ENCODE assay signal across 8 mouse cellular contexts in genomic region chr12:69476631-69477091, GRCm38 (mm10).
DNase-seq lines count a peak whose midpoint lies in the region; ATAC-seq and TF ChIP-seq lines count a peak whose summit lies in the region.

No protein-coding gene starts in this region.

- ATAC-seq in intestine, embryonic 14.5 days (replicated peaks; ENCODE audit: low FRiP score, low TSS enrichment, low read depth) = no peak
- ATAC-seq in intestine, postnatal 0 days = no peak
- ATAC-seq in liver, embryonic 11.5 days (replicated peaks; ENCODE audit: low FRiP score) = no peak

- DNase-seq in intestine, embryonic 14.5 days (ENCODE audit: low spot score) = no peak
- DNase-seq in ZHBTc4 (ENCODE audit: low read depth, low spot score) = peak; percentile 37
- DNase-seq in gastrocnemius, postnatal 14 days = peak; percentile 49
- DNase-seq in liver, embryonic 11.5 days (ENCODE audit: low spot score) = no peak
- peak; percentile 53 for DNase-seq in retina, postnatal 1 day
- DNase-seq in frontal cortex, postnatal 14 days (ENCODE audit: low spot score in 2 of 2) = no peak
- DNase-seq in layer of hippocampus, postnatal 10 days (ENCODE audit: low spot score in 2 of 2) = no peak

- peak overlapping the region; percentile 22; the same call in 1 of the 2 replicates for H3K4me2 ChIP-seq in intestine, embryonic 14.5 days (ENCODE audit: low read length)
- no peak overlapping the region for H3K4me2 ChIP-seq in intestine, postnatal 0 days (replicated peaks; ENCODE audit: low read depth)
- H3K4me2 ChIP-seq in liver, embryonic 11.5 days = peak overlapping the region; percentile 37

- no peak overlapping the region for H3K27ac ChIP-seq in intestine, embryonic 14.5 days (ENCODE audit: low read depth)
- H3K27ac ChIP-seq in intestine, postnatal 0 days (ENCODE audit: low read depth, low read length) = no peak overlapping the region
- H3K27ac ChIP-seq in liver, embryonic 11.5 days (ENCODE audit: low read depth, low read length) = no peak overlapping the region

- no peak overlapping the region for H3K9ac ChIP-seq in intestine, embryonic 14.5 days (ENCODE audit: low read length)
- H3K9ac ChIP-seq in intestine, postnatal 0 days (ENCODE audit: low read depth, low read length) = no peak overlapping the region
- no peak overlapping the region for H3K9ac ChIP-seq in liver, embryonic 11.5 days (ENCODE audit: low read depth, low read length)

- WGBS in intestine, embryonic 14.5 days = 19% methylated on average over 18 of the region's 18 CpGs
- WGBS in intestine, postnatal 0 days = 39% methylated on average over 18 of the region's 18 CpGs
- WGBS in liver, embryonic 11.5 days = 33% methylated on average over 18 of the region's 18 CpGs

- H3K9me3 ChIP-seq in intestine, embryonic 14.5 days (ENCODE audit: control insufficient read depth, low read length) = no peaks in the 10 kb centered on the region
- H3K9me3 ChIP-seq in intestine, postnatal 0 days (ENCODE audit: control insufficient read depth) = no peaks in the 10 kb centered on the region
- H3K9me3 ChIP-seq in liver, embryonic 11.5 days (ENCODE audit: control insufficient read depth, low read length) = no peaks in the 10 kb centered on the region

- H3K36me3 ChIP-seq in intestine, embryonic 14.5 days (ENCODE audit: control insufficient read depth, insufficient read depth, low read length) = no peaks in the 10 kb centered on the region
- H3K36me3 ChIP-seq in intestine, postnatal 0 days (ENCODE audit: control insufficient read depth, insufficient read depth) = no peaks in the 10 kb centered on the region
- H3K36me3 ChIP-seq in liver, embryonic 11.5 days (ENCODE audit: control insufficient read depth, insufficient read depth, low read length) = no peaks in the 10 kb centered on the region

- H3K4me1 ChIP-seq in intestine, embryonic 14.5 days (replicated peaks; ENCODE audit: control insufficient read depth, insufficient read depth, low read length) = peaks cover 11% of the 10 kb centered on the region
- H3K4me1 ChIP-seq in intestine, postnatal 0 days (replicated peaks; ENCODE audit: control insufficient read depth, insufficient read depth, low read length) = no peaks in the 10 kb centered on the region
- H3K4me1 ChIP-seq in liver, embryonic 11.5 days (replicated peaks; ENCODE audit: control insufficient read depth, insufficient read depth, low read length) = no peaks in the 10 kb centered on the region; the same call in 1 of the 2 replicates

- H3K27me3 ChIP-seq in intestine, embryonic 14.5 days (replicated peaks; ENCODE audit: control insufficient read depth, insufficient read depth, low read length) = no peaks in the 10 kb centered on the region
- no peaks in the 10 kb centered on the region for H3K27me3 ChIP-seq in intestine, postnatal 0 days (replicated peaks; ENCODE audit: control insufficient read depth, insufficient read depth, low read length)
- no peaks in the 10 kb centered on the region for H3K27me3 ChIP-seq in liver, embryonic 11.5 days (replicated peaks; ENCODE audit: control insufficient read depth, insufficient read depth, low read length)

- intact Hi-C loops in gastrocnemius, postnatal 14 days (cut with DNase I; ENCODE audit: low total_unique reads) = no loop called here

- no peak for TF ChIP-seq CTCF in intestine, postnatal 0 days (IDR thresholded peaks at IDR 0.05; ENCODE audit: low read depth)

- no peak overlapping the region for H3K4me3 ChIP-seq in intestine, embryonic 14.5 days (ENCODE audit: low read depth, low read length)
- no peak overlapping the region for H3K4me3 ChIP-seq in intestine, postnatal 0 days (ENCODE audit: low read depth, low read length)
- H3K4me3 ChIP-seq in liver, embryonic 11.5 days (ENCODE audit: low read depth, low read length) = no peak overlapping the region

Comparison
In these comparisons a context has a peak if more than half of its experiments do, and no peak if none do; other contexts are left out.
1. DNase-seq: peak in ZHBTc4 (single experiment), gastrocnemius, postnatal 14 days (single experiment) and retina, postnatal 1 day (single experiment); none in intestine, embryonic 14.5 days (single experiment), liver, embryonic 11.5 days (single experiment), frontal cortex, postnatal 14 days (0 of 2) and layer of hippocampus, postnatal 10 days (0 of 2).